Mouse (Mus musculus) layer of hippocampus, adult 2 months (tissue): ENCODE data around the gene Kif28. TPM values are rescaled to one million over a fixed set of nuclear protein-coding genes. Genes with fewer than 3 reads are reported as not detected.
A peak's percentile ranks its signal among the peaks of the same experiment; 100 is the strongest.
"Not testable (repeated sequence)": the region's sequence is repeated elsewhere in the genome, so short reads cannot be mapped to it uniquely, and the experiment has no call there.

Experiments
- DNase-seq, 2 experiments: peaks; one replicate each; pipeline ENCODE4 v3.0.0; 2022; ENCODE audit warnings: low spot score in 2 of 2
- H3K27ac ChIP-seq: fragments of 200-600 bp; 2 replicates; pipeline ENCODE4 v1.8.1; 2022
- H3K4me3 ChIP-seq: fragments of 200-600 bp; 2 replicates; pipeline ENCODE4 v1.8.1; 2022; ENCODE audit warnings: mild to moderate bottlenecking
- CTCF ChIP-seq: fragments of 200-600 bp; conservative IDR thresholded peaks from 2 replicates; pipeline ENCODE4 v1.8.1; 2022; ENCODE audit warnings: antibody characterized with exemption, mild to moderate bottlenecking, moderate library complexity
- total RNA-seq, 2 experiments: library from RNA; stranded (reverse); gene quantifications; 2 replicates each; pipeline ENCODE4 v1.2.3; 2021

Gene Kif28
- total RNA-seq, 2 experiments from 2014 or later = 0.13 to 0.20 TPM

- no peak for DNase-seq
These were observed 16.4 kb downstream of the Kif28 start for GRCm38 (mm10) chr1:179728661-179729060.

GRCm38 (mm10) chr1:179722811-179723469 is 22.1 kb downstream of the Kif28 start:
- no peak for TF ChIP-seq CTCF
- no peak for DNase-seq
- Histone ChIP-seq H3K4me3 (no peak overlapping the region), H3K27ac (no peak overlapping the region)

More at GRCm38 (mm10) chr1:179728661-179729060, 16.4 kb downstream of the Kif28 start:
- Histone ChIP-seq H3K27ac (no peak overlapping the region), H3K4me3 (no peak overlapping the region)
- no peak for TF ChIP-seq CTCF

- Histone ChIP-seq H3K4me3 (no peak overlapping the region), H3K27ac (no peak overlapping the region)
- TF ChIP-seq CTCF = peak; percentile 38
- no peak for DNase-seq
These were observed 29.3 kb downstream of the Kif28 start for GRCm38 (mm10) chr1:179715786-179716185.

- not testable (repeated sequence) for H3K4me3 ChIP-seq, H3K27ac ChIP-seq, DNase-seq
These were observed 29.8 kb downstream of the Kif28 start for GRCm38 (mm10) chr1:179715289-179715688.

DNA sequence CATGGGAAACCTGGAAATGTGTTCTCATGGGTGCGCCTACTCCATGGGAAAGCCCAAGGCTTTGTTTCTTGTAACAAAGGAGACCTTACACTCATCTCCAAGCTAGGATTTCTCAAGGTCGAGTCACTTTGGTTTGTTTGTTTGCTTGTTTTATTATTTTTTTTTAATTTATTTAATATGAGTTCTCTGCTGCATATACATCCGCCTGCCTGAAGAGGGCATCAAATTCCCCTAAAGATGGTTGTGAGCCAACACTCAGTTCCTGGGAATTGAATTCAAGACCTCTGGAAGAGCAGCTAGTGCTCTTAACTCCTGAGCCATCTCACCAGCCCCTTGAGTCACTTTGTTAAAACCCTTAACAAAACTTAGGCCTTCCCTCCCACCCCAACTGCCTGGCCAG is 31.7 kb downstream of the Kif28 start:
- Histone ChIP-seq H3K4me3 (no peak overlapping the region), H3K27ac (no peak overlapping the region)
- TF ChIP-seq CTCF = peak; percentile 55
- no peak for DNase-seq

- no peak for TF ChIP-seq CTCF
These were observed 32.4 kb downstream of the Kif28 start for GRCm38 (mm10) chr1:179712658-179713057.

DNA sequence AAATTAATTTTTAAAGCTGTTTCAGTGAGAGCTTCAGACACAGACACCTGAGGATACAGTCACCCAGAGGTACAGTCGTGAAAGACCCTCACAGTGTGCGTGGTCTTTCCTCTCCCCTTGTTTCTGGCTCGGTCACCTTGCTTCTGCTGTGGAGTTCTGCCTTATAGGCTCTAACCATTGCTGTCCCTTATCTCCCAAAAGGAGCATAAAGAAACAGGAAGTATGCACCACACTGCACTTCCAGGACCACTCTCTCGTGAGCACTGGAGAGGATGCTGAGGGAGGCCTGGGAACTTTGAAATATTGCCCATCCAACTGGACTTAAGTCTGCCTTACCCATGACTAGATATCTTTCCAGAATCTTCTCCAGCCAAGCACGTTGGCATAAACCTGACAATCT is 34.3 kb downstream of the Kif28 start:
- no peak for TF ChIP-seq CTCF
- H3K27ac ChIP-seq = no peak overlapping the region
- no peak overlapping the region for H3K4me3 ChIP-seq
- no peak for DNase-seq

More at GRCm38 (mm10) chr1:179712658-179713057, 32.4 kb downstream of the Kif28 start:
- Histone ChIP-seq H3K4me3 (no peak overlapping the region), H3K27ac (no peak overlapping the region)
- DNase-seq = no peak

DNA sequence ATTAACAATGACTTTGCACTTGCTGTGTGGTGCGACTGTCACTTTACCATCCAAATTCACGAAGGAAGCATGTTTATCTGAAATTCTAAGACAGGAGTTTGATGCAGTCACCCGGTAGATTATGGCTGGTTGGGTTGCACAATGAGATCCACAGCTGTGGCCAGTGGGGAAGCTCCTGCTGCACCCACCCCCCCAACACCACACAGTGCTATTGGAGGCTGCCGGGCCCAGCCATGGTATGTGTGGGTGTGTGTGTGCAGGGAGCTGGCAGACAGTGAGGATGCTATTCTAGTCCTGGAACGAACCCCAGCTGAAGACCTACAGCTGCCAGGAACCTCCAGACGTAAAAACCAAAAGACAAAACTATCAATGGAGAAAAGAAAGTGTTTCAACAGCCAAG is 35.7 kb downstream of the Kif28 start:
- DNase-seq = peak; percentile 77 to 87
- Histone ChIP-seq H3K4me3 (no peak overlapping the region), H3K27ac (peak overlapping the region; percentile 51; the same call in 1 of the 2 replicates)
- TF ChIP-seq CTCF = no peak

DNA sequence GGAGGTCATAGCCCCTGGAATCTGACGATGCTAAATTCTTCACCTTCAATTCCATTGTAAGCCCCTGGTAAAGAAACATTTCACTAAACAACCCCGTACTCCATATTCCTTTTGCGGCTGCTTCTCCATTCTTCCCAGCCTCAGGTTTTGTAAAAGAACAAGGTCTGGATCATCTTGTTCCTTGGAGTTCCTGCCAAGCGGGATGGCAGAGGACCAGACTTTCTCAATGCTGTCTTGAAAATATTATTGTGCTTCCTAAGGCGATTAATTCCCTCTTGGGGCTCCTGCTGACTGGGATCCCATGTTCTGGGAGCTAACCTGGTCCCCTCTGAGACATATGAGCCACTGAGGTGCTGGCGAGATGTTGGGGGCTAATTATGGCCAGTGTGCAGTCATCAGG is 39.9 kb downstream of the Kif28 start:
- peak; percentile 59 to 63 for DNase-seq
- peak overlapping the region; percentile 79 for H3K27ac ChIP-seq
- H3K4me3 ChIP-seq = no peak overlapping the region
- TF ChIP-seq CTCF = no peak

- DNase-seq = no peak
- H3K27ac ChIP-seq = peak overlapping the region; percentile 79
- no peak for TF ChIP-seq CTCF
- H3K4me3 ChIP-seq = no peak overlapping the region
These were observed 40.9 kb downstream of the Kif28 start for GRCm38 (mm10) chr1:179704150-179704549.

DNA sequence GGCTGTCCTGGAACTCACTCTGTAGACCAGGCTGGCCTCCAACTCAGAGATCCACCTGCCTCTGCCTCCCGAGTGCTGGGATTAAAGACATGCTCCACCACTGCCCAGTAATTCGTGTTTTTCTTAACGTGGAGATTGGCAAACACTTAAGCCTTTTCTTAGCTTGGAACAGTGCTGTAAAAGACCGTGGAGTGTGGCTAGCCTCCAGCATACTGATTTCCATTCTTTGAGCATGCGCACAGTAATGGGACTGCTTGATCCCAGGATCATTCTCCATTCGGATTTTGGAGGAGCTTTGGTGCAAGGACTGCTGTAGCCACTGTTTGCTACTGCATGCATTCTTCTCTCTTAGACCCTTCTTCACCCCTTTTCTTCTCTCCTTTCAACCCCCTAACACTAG is 55.6 kb downstream of the Kif28 start:
- H3K27ac ChIP-seq = no peak overlapping the region
- TF ChIP-seq CTCF = no peak
- H3K4me3 ChIP-seq = no peak overlapping the region
- no peak for DNase-seq

GRCm38 (mm10) chr1:179688914-179689313 is 56.2 kb downstream of the Kif28 start:
- Histone ChIP-seq H3K4me3 (no peak overlapping the region), H3K27ac (no peak overlapping the region)
- no peak for DNase-seq
- no peak for TF ChIP-seq CTCF

- TF ChIP-seq CTCF = no peak
- no peak for DNase-seq
- Histone ChIP-seq H3K27ac (no peak overlapping the region), H3K4me3 (no peak overlapping the region)
These were observed 56.7 kb downstream of the Kif28 start for GRCm38 (mm10) chr1:179688415-179688814.

- no peak overlapping the region for H3K27ac ChIP-seq
- TF ChIP-seq CTCF = no peak
- DNase-seq = no peak
- no peak overlapping the region for H3K4me3 ChIP-seq
These were observed 57.1 kb downstream of the Kif28 start for GRCm38 (mm10) chr1:179687966-179688365.
